Mouse (Mus musculus): ENCODE data around the gene Nkx6-2. TPM values are rescaled to one million over a fixed set of nuclear protein-coding genes. Genes with fewer than 3 reads are reported as not detected.

Gene Nkx6-2
- polyA plus RNA-seq, 1 experiment: 1.4 TPM

DNA sequence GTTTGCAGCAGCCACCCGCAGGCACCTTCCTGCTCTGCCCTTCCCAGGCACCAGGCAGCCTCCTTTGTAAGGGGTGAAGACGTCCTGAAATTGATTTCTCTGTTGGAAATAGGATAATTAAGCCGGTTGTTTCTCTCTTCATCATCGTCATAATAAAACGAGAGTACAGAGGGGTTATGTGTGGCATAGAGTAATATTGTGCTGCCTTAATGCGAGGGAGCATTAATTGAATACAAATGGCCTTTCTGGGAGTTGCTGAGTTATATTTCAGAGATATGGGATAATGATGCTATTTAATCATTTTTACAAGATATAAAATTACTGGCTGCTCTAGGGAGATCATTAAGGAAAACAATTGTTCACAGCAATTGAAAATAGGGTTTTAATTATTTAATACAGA is 12.7 kb upstream of the Nkx6-2 start:
- peaks cover 8% of the 10 kb centered on the region for H3K4me1 ChIP-seq (ENCODE audit: control insufficient read depth, insufficient read depth, low read length)
- H3K9me3 ChIP-seq (replicated peaks; ENCODE audit: control insufficient read depth, insufficient read depth, low read length, poor library complexity, severe bottlenecking): no peaks in the 10 kb centered on the region
- no peaks in the 10 kb centered on the region for H3K27me3 ChIP-seq (ENCODE audit: control insufficient read depth, insufficient read depth, low read length, poor library complexity, severe bottlenecking)
- no peak overlapping the region for H3K27ac ChIP-seq (ENCODE audit: insufficient read depth, low read length)
- no peaks in the 10 kb centered on the region for H3K36me3 ChIP-seq (ENCODE audit: control insufficient read depth, insufficient read depth, low read length, poor library complexity, severe bottlenecking)
- TF ChIP-seq EP300 (IDR thresholded peaks at IDR 0.05; ENCODE audit: insufficient read depth, low read depth, low read length) (no peak), CTCF (IDR thresholded peaks at IDR 0.05; ENCODE audit: low read depth, low read length) (no peak), POLR2A (IDR thresholded peaks at IDR 0.05; ENCODE audit: insufficient read depth, low read length) (no peak)
- no peak overlapping the region for H3K4me3 ChIP-seq (ENCODE audit: low read depth, low read length)
- no peak overlapping the region for H3K9ac ChIP-seq (ENCODE audit: low read depth, poor library complexity, severe bottlenecking)

DNA sequence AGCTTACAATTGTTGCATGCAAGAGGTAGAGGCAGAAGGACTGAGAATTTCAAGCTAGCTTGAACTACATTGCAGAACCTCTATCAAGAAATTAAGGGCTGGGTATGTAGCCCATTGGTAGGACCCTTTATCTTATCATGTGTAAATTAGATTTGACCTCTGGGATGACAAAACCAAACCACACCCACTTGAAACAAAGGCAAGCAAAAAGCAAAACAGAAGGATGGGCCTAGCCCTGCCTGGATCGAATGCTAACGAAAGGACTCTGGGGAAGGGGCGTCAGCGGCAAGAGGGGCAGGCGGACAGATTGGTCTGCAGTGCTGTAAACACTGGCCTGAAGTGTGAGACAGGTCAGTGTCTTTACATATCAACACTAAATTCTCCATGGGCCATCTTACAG is 8.7 kb upstream of the Nkx6-2 start:
- Histone ChIP-seq H3K27ac (ENCODE audit: insufficient read depth, low read length) (no peak overlapping the region), H3K9ac (ENCODE audit: low read depth, poor library complexity, severe bottlenecking) (no peak overlapping the region), H3K4me3 (ENCODE audit: low read depth, low read length) (no peak overlapping the region), H3K27me3 (ENCODE audit: control insufficient read depth, insufficient read depth, low read length, poor library complexity, severe bottlenecking) (no peaks in the 10 kb centered on the region), H3K36me3 (ENCODE audit: control insufficient read depth, insufficient read depth, low read length, poor library complexity, severe bottlenecking) (no peaks in the 10 kb centered on the region), H3K4me1 (ENCODE audit: control insufficient read depth, insufficient read depth, low read length) (peaks cover 8% of the 10 kb centered on the region), H3K9me3 (replicated peaks; ENCODE audit: control insufficient read depth, insufficient read depth, low read length, poor library complexity, severe bottlenecking) (no peaks in the 10 kb centered on the region)
- TF ChIP-seq POLR2A (IDR thresholded peaks at IDR 0.05; ENCODE audit: insufficient read depth, low read length) (no peak), CTCF (IDR thresholded peaks at IDR 0.05; ENCODE audit: low read depth, low read length) (no peak), EP300 (IDR thresholded peaks at IDR 0.05; ENCODE audit: insufficient read depth, low read depth, low read length) (peak; percentile 28; the same call in 1 of the 2 replicates)

DNA sequence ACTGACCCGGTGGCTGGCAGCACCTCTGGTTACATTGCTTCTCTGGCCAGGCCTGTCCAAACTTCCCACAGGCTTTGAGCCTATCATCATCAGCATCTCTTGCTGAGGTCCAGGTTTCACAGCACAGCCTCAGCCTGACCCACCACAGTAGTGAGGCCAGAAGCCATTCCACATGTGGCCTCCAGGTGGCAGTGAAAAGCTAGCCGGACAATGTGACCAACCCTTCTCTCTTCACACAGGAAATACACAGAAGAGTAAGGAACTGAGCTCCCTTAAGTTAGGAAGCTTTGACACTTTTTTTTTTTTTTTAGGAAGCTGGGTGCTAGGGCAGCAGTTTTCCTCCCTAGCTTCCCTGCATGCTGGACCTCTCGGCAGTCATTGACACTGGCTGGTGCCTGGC is 7.7 kb upstream of the Nkx6-2 start:
- H3K9me3 ChIP-seq (replicated peaks; ENCODE audit: control insufficient read depth, insufficient read depth, low read length, poor library complexity, severe bottlenecking): no peaks in the 10 kb centered on the region
- no peak overlapping the region for H3K27ac ChIP-seq (ENCODE audit: insufficient read depth, low read length)
- TF ChIP-seq POLR2A (IDR thresholded peaks at IDR 0.05; ENCODE audit: insufficient read depth, low read length) (no peak), CTCF (IDR thresholded peaks at IDR 0.05; ENCODE audit: low read depth, low read length) (peak; percentile 82)
- no peaks in the 10 kb centered on the region for H3K36me3 ChIP-seq (ENCODE audit: control insufficient read depth, insufficient read depth, low read length, poor library complexity, severe bottlenecking)
- no peaks in the 10 kb centered on the region for H3K27me3 ChIP-seq (ENCODE audit: control insufficient read depth, insufficient read depth, low read length, poor library complexity, severe bottlenecking)
- peaks cover 13% of the 10 kb centered on the region for H3K4me1 ChIP-seq (ENCODE audit: control insufficient read depth, insufficient read depth, low read length)
- H3K9ac ChIP-seq (ENCODE audit: low read depth, poor library complexity, severe bottlenecking): no peak overlapping the region
- H3K4me3 ChIP-seq (ENCODE audit: low read depth, low read length): no peak overlapping the region

DNA sequence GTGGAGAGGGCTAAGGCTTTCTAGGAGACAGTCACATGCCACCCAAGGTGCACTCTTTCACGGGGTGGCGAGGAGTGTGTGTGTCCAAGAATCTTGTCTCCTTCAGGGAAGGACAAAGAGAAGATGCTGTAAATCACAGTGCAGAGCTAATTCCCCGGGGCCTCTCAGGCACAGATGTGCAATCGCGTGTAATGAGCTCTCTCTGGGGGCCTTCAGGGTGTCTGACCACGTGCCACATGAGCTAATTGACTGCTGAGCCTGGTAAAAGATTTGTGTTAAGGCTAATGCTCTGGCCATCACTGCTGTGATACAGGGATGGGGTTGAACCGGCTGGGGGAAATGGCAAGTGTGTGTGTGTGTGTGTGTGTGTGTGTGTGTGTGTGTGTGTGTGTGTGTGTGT is 5.3 kb upstream of the Nkx6-2 start:
- no peak for TF ChIP-seq CTCF (IDR thresholded peaks at IDR 0.05; ENCODE audit: low read depth, low read length)
- no peak for TF ChIP-seq EP300 (IDR thresholded peaks at IDR 0.05; ENCODE audit: insufficient read depth, low read depth, low read length)
- no peak for TF ChIP-seq POLR2A (IDR thresholded peaks at IDR 0.05; ENCODE audit: insufficient read depth, low read length)
- Histone ChIP-seq H3K4me3 (ENCODE audit: low read depth, low read length) (no peak overlapping the region), H3K27ac (ENCODE audit: insufficient read depth, low read length) (no peak overlapping the region), H3K9ac (ENCODE audit: low read depth, poor library complexity, severe bottlenecking) (no peak overlapping the region), H3K4me1 (ENCODE audit: control insufficient read depth, insufficient read depth, low read length) (peaks cover 9% of the 10 kb centered on the region), H3K9me3 (replicated peaks; ENCODE audit: control insufficient read depth, insufficient read depth, low read length, poor library complexity, severe bottlenecking) (no peaks in the 10 kb centered on the region), H3K27me3 (ENCODE audit: control insufficient read depth, insufficient read depth, low read length, poor library complexity, severe bottlenecking) (peaks cover 4% of the 10 kb centered on the region; the same call in 1 of the 2 replicates), H3K36me3 (ENCODE audit: control insufficient read depth, insufficient read depth, low read length, poor library complexity, severe bottlenecking) (no peaks in the 10 kb centered on the region)

DNA sequence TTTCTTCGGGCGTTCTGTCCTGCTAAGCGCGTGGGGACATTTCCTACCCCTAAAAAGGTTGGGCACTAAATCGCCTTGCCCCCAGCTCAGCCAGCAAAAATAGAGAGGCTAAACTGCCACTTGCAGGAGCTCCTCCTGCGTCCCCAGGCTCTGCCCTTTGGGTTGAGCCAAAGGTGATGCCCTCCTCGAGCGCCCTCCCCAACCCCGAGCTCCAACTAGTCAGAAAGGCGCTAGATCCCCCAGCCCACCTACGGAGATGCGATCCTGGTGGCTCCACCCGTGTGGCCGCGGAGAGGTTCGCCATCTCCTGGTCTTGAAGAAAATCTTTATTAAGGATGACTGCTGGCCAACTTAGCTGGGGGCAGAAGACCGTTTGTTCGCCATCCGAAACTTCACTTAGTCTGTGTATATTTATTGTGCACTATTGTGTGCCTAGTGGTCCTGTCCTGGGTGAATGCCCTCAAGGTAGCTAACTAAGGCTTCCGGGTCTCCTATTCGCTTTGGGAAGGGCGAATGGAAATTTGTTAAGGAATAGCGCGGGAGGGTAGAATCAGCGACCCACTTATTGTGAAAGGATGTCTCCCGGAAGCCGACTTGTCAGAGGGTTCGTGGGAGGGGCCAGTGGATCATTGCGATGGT is 2.7 kb upstream of the Nkx6-2 start:
- no peaks in the 10 kb centered on the region for H3K9me3 ChIP-seq (replicated peaks; ENCODE audit: control insufficient read depth, insufficient read depth, low read length, poor library complexity, severe bottlenecking)
- peak overlapping the region; percentile 8 for H3K4me3 ChIP-seq (ENCODE audit: low read depth, low read length)
- H3K27ac ChIP-seq (ENCODE audit: insufficient read depth, low read length): no peak overlapping the region
- TF ChIP-seq CTCF (IDR thresholded peaks at IDR 0.05; ENCODE audit: low read depth, low read length): peak; percentile 13
- no peak for TF ChIP-seq EP300 (IDR thresholded peaks at IDR 0.05; ENCODE audit: insufficient read depth, low read depth, low read length)
- TF ChIP-seq POLR2A (IDR thresholded peaks at IDR 0.05; ENCODE audit: insufficient read depth, low read length): no peak
- peaks cover 4% of the 10 kb centered on the region; the same call in 1 of the 2 replicates for H3K27me3 ChIP-seq (ENCODE audit: control insufficient read depth, insufficient read depth, low read length, poor library complexity, severe bottlenecking)
- peaks cover 6% of the 10 kb centered on the region for H3K4me1 ChIP-seq (ENCODE audit: control insufficient read depth, insufficient read depth, low read length)
- H3K9ac ChIP-seq (ENCODE audit: low read depth, poor library complexity, severe bottlenecking): 0 out of 2 replicates have a peak overlapping the region, but pooled peaks have one; percentile 23
- no peaks in the 10 kb centered on the region for H3K36me3 ChIP-seq (ENCODE audit: control insufficient read depth, insufficient read depth, low read length, poor library complexity, severe bottlenecking)
